Mouse (Mus musculus) thymus, adult 2 months (tissue): ENCODE results near the gene Casz1. TPM values are rescaled to one million over a fixed set of nuclear protein-coding genes. Genes with fewer than 3 reads are reported as not detected.

Experiments used
- DNase-seq: peaks from one replicate; pipeline ENCODE4 v3.0.0; 2021
- H3K27ac ChIP-seq: fragments of 200-500 bp; 2 replicates; pipeline ENCODE4 v1.5.1; 2012; ENCODE audit warnings: low read length, control low read depth; ENCODE audit not compliant: control insufficient read depth, insufficient read depth
- H3K27me3 ChIP-seq: fragments of 200-500 bp; 2 replicates; pipeline ENCODE4 v1.6.1; 2012; ENCODE audit warnings: mild to moderate bottlenecking, low read length, moderate library complexity, mixed read lengths; ENCODE audit not compliant: control insufficient read depth, insufficient read depth
- H3K36me3 ChIP-seq: fragments of 200-500 bp; 2 replicates; pipeline ENCODE4 v1.6.1; 2012; ENCODE audit warnings: mild to moderate bottlenecking, low read length, moderate library complexity; ENCODE audit not compliant: control insufficient read depth, insufficient read depth
- H3K4me1 ChIP-seq: fragments of 200-500 bp; replicated peaks from 2 replicates; pipeline ENCODE4 v1.6.1; 2012; ENCODE audit warnings: low read length; ENCODE audit not compliant: control insufficient read depth, insufficient read depth
- H3K4me3 ChIP-seq: fragments of 200-500 bp; 2 replicates; pipeline ENCODE4 v1.5.1; 2012; ENCODE audit warnings: mild to moderate bottlenecking, low read length, control low read depth, moderate library complexity; ENCODE audit not compliant: control insufficient read depth, insufficient read depth
- CTCF ChIP-seq: fragments of 200-500 bp; IDR thresholded peaks from 2 replicates; pipeline ENCODE4 v1.5.1; 2012; ENCODE audit warnings: mild to moderate bottlenecking, control low read depth, low read length, moderate library complexity, borderline replicate concordance; ENCODE audit not compliant: control insufficient read depth, poor library complexity, insufficient read depth; ENCODE audit errors: extremely low read depth
- POLR2A ChIP-seq: fragments of 200-500 bp; IDR thresholded peaks from 2 replicates; pipeline ENCODE4 v1.6.1; 2012; ENCODE audit warnings: mild to moderate bottlenecking, low read length, control low read depth, moderate library complexity; ENCODE audit not compliant: control insufficient read depth, poor library complexity, insufficient read depth; ENCODE audit errors: extremely low read depth
- WGBS: fragments of 180-500 bp; shearing (Covaris S2); methylation state at CpG from one replicate; pipeline ENCODE4 v1.1.7; 2018; 5-methylcytosine and 5-hydroxymethylcytosine counted together
- polyA plus RNA-seq: library from polyadenylated mRNA; depleted of rRNA; stranded (reverse); fragments of >200 nt; gene quantifications from 2 replicates; pipeline ENCODE4 v1.2.3, GENCODE M21; 2012

The Casz1 gene
- polyA plus RNA-seq, 1 experiment: 5.8 TPM

- 97% methylated on average over 7 of the region's 7 CpGs for WGBS
- Histone ChIP-seq H3K4me1 (peaks cover 4% of the 10 kb centered on the region; the same call in 1 of the 2 replicates), H3K36me3 (no peaks in the 10 kb centered on the region), H3K27ac (no peak overlapping the region), H3K4me3 (no peak overlapping the region), H3K27me3 (peaks cover 6% of the 10 kb centered on the region; the same call in 1 of the 2 replicates)
- TF ChIP-seq CTCF (no peak), POLR2A (no peak)
- no peak for DNase-seq
Observed at GRCm38 (mm10) chr4:148905295-148905694, 101.1 kb downstream of the Casz1 start.

GRCm38 (mm10) chr4:148906806-148907205 is 102.6 kb downstream of the Casz1 start:
- Histone ChIP-seq H3K27me3 (peaks cover 2% of the 10 kb centered on the region; the same call in 1 of the 2 replicates), H3K36me3 (no peaks in the 10 kb centered on the region), H3K27ac (no peak overlapping the region), H3K4me3 (no peak overlapping the region), H3K4me1 (peaks cover 1% of the 10 kb centered on the region; the same call in 1 of the 2 replicates)
- DNase-seq: no peak
- no peak for TF ChIP-seq POLR2A
- 88% methylated on average over 10 of the region's 10 CpGs for WGBS

- Histone ChIP-seq H3K4me1 (no peaks in the 10 kb centered on the region), H3K36me3 (no peaks in the 10 kb centered on the region), H3K27ac (no peak overlapping the region), H3K4me3 (no peak overlapping the region), H3K27me3 (no peaks in the 10 kb centered on the region)
- TF ChIP-seq CTCF (peak; percentile 72; the same call in 1 of the 2 replicates), POLR2A (no peak)
- WGBS: 89% methylated on average over 11 of the region's 11 CpGs
- no peak for DNase-seq
Observed at GRCm38 (mm10) chr4:148908214-148908681, 104.0 kb downstream of the Casz1 start.

- Histone ChIP-seq H3K4me3 (no peak overlapping the region), H3K27ac (no peak overlapping the region), H3K36me3 (no peaks in the 10 kb centered on the region), H3K4me1 (no peaks in the 10 kb centered on the region), H3K27me3 (no peaks in the 10 kb centered on the region)
- no peak for DNase-seq
- TF ChIP-seq CTCF (no peak), POLR2A (no peak)
- WGBS: 97% methylated on average over 15 of the region's 15 CpGs
Observed at GRCm38 (mm10) chr4:148908760-148909510, 104.7 kb downstream of the Casz1 start.

GRCm38 (mm10) chr4:148909566-148909965 is 105.3 kb downstream of the Casz1 start:
- H3K27ac ChIP-seq: no peak overlapping the region
- DNase-seq: no peak
- no peaks in the 10 kb centered on the region for H3K27me3 ChIP-seq
- TF ChIP-seq CTCF (no peak), POLR2A (no peak)
- H3K4me3 ChIP-seq: no peak overlapping the region
- H3K4me1 ChIP-seq: no peaks in the 10 kb centered on the region
- H3K36me3 ChIP-seq: no peaks in the 10 kb centered on the region
- 96% methylated on average over 11 of the region's 11 CpGs for WGBS

DNA sequence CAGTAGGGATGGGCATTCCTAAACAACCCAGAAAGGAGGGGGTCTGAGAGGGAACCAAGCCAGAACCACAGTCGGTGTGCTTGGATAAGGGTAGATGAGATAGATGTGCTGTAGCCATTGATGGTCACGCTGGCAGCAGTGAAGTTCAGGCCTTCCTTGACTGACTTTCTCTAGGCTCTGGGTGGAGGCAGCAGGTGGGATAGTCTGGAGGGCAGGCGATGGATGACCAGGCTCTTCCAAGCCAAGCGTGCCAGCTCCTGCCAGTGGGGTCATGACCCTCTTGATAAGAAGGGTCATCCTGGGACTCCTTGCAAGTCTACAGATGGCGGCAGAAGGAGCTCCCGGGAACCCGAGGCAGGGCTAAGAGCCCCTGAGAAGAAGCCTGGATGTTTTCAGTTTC is 107.9 kb downstream of the Casz1 start:
- TF ChIP-seq CTCF: no peak
- TF ChIP-seq POLR2A: no peak
- Histone ChIP-seq H3K27me3 (no peaks in the 10 kb centered on the region), H3K4me3 (no peak overlapping the region), H3K27ac (no peak overlapping the region), H3K4me1 (no peaks in the 10 kb centered on the region), H3K36me3 (no peaks in the 10 kb centered on the region)
- 97% methylated on average over 7 of the region's 7 CpGs for WGBS
- DNase-seq: no peak

DNA sequence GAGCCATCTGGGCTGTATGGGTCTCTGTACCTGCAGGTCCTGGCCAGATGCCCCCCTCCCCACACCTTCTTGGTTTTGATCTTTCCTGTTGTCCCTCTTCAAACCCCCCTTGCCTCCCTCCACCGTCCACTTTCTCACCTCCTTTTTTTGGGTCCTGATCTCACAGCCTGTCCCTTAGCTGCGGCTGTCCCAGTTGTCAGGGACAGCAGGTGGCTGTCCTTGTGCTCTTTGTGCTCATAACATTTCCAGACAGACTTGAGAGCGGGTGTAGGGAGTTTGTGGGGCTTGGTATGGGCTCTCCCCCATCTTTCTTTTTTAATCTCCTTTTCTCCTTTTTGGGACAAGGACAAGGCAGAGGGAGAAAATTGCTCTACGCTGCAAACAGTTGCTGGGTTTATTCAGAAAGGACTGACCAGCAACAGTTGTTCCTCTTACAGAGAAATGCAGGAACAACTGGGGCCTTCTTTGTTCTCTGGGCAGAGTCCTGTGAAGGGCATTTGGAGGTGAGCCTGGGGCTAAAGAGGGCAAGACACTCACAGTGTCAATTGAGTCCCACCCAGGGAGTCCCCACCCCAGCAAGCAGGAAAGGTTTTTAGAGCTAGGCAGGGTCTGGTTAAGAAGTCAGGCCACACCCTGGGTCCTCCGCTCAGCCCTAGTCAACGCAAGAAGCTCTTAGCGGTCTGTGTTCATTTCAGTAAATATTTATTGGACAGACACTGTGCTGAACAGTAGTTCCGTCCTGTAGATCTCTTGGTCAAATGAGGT is 108.8 kb downstream of the Casz1 start:
- no peak for TF ChIP-seq POLR2A
- TF ChIP-seq CTCF: no peak
- 91% methylated on average over 8 of the region's 8 CpGs for WGBS
- Histone ChIP-seq H3K36me3 (no peaks in the 10 kb centered on the region), H3K4me3 (no peak overlapping the region), H3K27me3 (no peaks in the 10 kb centered on the region), H3K27ac (no peak overlapping the region), H3K4me1 (no peaks in the 10 kb centered on the region)
- DNase-seq: no peak
